Mouse (Mus musculus): ENCODE results near the gene Itsn1. TPM values are rescaled to one million over a fixed set of nuclear protein-coding genes. Genes with fewer than 3 reads are reported as not detected.

The Itsn1 gene
- total RNA-seq, 1 experiment from 2014 or later, result 74.9 TPM

- ATAC-seq (replicated peaks in 1 of 2; ENCODE audit: insufficient read depth in 1 of 2, low FRiP score in 2 of 2, low TSS enrichment in 1 of 2, low read depth in 1 of 2, poor library complexity in 2 of 2, severe bottlenecking in 2 of 2), result peak; percentile 90 to 96
These were observed 202.3 kb downstream of the Itsn1 start for GRCm38 (mm10) chr16:91931078-91932013.

DNA sequence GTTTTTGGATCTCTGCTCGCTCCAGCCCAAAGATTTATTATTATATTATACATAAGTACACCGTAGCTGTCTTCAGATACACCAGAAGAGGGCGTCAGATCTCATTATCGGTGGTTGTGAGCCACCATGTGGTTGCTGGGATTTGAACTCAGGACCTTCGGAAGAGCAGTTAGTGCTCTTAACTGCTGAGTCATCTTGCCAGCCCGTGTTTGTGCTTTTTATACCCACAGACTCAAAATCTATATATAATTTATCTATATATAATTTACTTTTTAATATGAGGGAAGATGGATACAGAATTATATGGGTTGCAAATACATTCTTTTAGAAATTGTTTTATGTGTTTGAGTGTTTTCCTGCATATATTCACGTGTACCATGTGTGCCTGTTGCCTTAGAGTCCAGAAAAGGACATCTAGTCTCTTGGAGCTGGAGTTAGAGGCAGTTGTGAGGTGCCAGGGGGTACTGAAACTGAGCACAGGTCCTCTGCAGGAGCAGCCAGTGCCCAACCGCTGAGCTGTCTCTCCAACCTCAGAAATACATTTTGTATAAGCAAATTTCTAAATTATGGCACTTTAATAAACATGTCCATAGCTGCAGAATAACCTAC is 203.1 kb downstream of the Itsn1 start:
- no peak for ATAC-seq (replicated peaks in 1 of 2; ENCODE audit: insufficient read depth in 1 of 2, low FRiP score in 2 of 2, low TSS enrichment in 1 of 2, low read depth in 1 of 2, poor library complexity in 2 of 2, severe bottlenecking in 2 of 2)

- peak; percentile 34 to 52 for ATAC-seq (replicated peaks in 1 of 2; ENCODE audit: insufficient read depth in 1 of 2, low FRiP score in 2 of 2, low TSS enrichment in 1 of 2, low read depth in 1 of 2, poor library complexity in 2 of 2, severe bottlenecking in 2 of 2)
These were observed 203.9 kb downstream of the Itsn1 start for GRCm38 (mm10) chr16:91932843-91933518.

- ATAC-seq (replicated peaks in 1 of 2; ENCODE audit: insufficient read depth in 1 of 2, low FRiP score in 2 of 2, low TSS enrichment in 1 of 2, low read depth in 1 of 2, poor library complexity in 2 of 2, severe bottlenecking in 2 of 2), result no peak
These were observed 206.0 kb downstream of the Itsn1 start for GRCm38 (mm10) chr16:91935108-91935507.

DNA sequence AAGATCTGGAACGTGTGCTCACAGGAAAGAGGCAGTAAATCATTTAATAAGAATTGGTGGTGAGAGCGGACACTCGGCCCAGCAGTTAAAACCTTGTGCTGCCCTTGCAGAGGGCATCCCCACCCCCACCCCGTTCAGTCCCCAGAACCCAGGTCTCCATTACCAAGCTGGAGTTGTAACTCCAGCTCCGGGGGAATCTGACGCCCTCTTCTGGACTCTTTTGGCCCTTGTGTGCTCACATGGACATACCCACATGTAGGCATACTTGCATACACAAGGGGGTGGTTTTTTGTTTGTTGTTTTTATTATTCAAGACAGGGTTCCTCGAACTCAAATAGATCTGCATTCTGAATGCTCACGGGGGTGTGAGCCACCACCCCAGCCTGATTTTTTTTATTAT is 206.6 kb downstream of the Itsn1 start:
- no peak for ATAC-seq (replicated peaks in 1 of 2; ENCODE audit: insufficient read depth in 1 of 2, low FRiP score in 2 of 2, low TSS enrichment in 1 of 2, low read depth in 1 of 2, poor library complexity in 2 of 2, severe bottlenecking in 2 of 2)

DNA sequence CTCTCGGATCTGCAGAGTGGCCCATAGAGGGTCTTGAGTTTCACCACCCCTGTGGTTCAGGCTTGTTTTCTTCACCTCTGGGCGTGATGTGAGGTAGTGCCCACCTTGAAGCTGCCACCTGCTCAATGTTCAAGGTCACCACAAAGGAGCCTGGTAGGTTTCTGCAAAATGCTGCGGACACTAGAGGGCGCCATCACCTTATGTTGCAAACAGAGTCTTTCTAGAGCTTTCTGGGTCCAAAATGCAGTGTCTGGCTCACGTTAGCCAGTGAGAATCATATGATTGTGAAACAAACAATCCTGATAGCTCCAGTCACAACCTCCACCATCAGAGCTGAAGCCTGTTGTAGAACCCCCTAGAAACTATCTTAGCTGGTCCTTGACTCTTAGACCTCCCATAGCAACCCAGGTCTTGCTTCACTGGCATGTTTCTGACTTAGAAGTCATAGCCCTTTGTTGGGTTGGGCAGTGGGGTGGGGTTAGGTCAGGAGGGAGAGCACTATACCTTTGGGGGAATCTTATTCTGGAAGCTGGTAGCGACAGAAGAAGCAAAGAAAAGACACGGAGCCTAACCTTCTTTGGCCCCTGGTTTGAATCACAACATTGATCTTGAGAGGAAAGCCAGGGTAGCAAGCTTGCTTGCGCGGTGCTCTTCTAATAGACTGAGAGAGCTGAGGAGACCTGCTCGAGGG is 207.4 kb downstream of the Itsn1 start:
- ATAC-seq (replicated peaks in 1 of 2; ENCODE audit: insufficient read depth in 1 of 2, low FRiP score in 2 of 2, low TSS enrichment in 1 of 2, low read depth in 1 of 2, poor library complexity in 2 of 2, severe bottlenecking in 2 of 2), result peak; percentile 56 to 57; a peak in 3 of 4 replicates

- no peak for ATAC-seq (replicated peaks in 1 of 2; ENCODE audit: insufficient read depth in 1 of 2, low FRiP score in 2 of 2, low TSS enrichment in 1 of 2, low read depth in 1 of 2, poor library complexity in 2 of 2, severe bottlenecking in 2 of 2)
These were observed 208.2 kb downstream of the Itsn1 start for GRCm38 (mm10) chr16:91937281-91937680.

DNA sequence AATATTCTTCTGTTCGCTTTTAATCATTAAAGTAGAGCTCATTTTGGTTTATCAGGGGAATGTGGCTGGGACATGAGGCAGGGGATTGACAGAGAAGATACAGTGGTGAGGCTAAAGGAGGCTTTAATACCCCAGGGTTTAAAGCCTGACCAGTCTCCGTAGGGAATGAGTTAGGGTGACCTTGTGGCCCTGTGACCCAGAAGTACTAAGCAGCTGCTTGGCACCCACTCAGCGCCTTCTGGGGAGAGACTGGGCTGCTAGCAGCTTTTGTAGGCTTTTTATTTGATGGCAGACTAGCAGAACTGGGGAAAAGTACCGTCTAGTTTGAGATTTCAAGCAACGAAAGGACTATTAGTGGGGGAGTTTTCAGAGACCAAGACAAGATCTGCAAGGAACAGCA is 209.1 kb downstream of the Itsn1 start:
- no peak for ATAC-seq (replicated peaks in 1 of 2; ENCODE audit: insufficient read depth in 1 of 2, low FRiP score in 2 of 2, low TSS enrichment in 1 of 2, low read depth in 1 of 2, poor library complexity in 2 of 2, severe bottlenecking in 2 of 2)

- no peak for ATAC-seq (replicated peaks in 1 of 2; ENCODE audit: insufficient read depth in 1 of 2, low FRiP score in 2 of 2, low TSS enrichment in 1 of 2, low read depth in 1 of 2, poor library complexity in 2 of 2, severe bottlenecking in 2 of 2)
These were observed 211.6 kb downstream of the Itsn1 start for GRCm38 (mm10) chr16:91940726-91941125.

DNA sequence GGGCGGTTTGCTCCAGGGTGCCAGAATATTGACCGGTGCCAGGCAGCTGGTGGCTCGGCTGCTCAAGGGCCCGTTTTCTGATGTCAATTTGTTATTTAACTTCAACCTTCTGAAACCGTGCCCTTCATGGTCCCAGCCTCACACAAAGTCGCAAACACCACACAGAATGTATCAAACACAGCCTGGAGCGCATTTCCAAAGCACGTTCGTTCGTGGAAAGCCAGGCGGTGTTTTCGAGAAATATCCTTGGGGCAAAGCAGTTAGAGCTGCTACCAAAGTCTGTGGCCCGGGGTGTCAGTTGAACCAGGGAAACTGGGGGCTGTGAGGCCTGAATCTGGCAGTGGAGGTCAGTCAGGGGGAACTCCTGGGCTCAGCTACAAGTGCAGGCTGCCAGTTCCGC is 213.1 kb downstream of the Itsn1 start:
- ATAC-seq (replicated peaks in 1 of 2; ENCODE audit: insufficient read depth in 1 of 2, low FRiP score in 2 of 2, low TSS enrichment in 1 of 2, low read depth in 1 of 2, poor library complexity in 2 of 2, severe bottlenecking in 2 of 2), result no peak

DNA sequence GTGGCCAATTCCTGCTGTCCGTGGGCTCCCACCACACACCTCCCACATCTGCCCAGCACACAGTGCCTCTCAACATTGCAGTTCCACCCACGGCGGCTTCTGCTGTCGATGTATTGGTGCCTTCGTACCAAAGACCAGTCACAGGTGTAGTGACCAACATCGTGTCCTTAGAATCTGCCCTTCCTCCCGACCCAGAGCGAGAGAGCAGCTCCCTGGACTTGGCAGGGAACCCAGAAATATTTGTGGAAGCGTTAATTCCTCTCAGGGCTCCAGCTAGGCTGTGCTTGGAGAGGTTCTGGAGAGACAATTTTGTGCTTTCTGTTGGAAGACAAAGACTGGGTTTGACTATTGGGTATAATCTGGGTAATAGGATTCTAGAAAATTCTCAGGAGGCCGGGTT is 217.2 kb downstream of the Itsn1 start:
- ATAC-seq (replicated peaks in 1 of 2; ENCODE audit: insufficient read depth in 1 of 2, low FRiP score in 2 of 2, low TSS enrichment in 1 of 2, low read depth in 1 of 2, poor library complexity in 2 of 2, severe bottlenecking in 2 of 2), result no peak

DNA sequence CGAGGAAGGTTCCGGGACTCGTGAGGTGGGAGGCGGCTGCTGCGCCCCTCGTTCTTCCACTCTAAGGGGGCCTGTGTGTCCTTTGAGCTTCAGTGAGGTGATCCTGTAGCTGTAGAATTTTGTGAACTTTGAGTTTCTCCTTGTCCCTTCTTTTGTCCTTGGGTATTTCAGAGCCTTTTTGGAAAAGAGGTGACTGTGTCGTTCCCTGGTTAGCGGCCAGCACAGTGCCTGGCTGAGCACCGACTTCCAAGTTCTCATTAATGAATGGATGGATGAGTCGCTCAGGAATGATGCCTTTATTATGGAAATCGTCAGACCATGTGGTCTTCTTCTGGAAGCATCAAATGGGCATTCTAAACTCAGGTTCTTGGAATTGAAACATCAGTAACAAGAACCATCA is 218.0 kb downstream of the Itsn1 start:
- no peak for ATAC-seq (replicated peaks in 1 of 2; ENCODE audit: insufficient read depth in 1 of 2, low FRiP score in 2 of 2, low TSS enrichment in 1 of 2, low read depth in 1 of 2, poor library complexity in 2 of 2, severe bottlenecking in 2 of 2)

DNA sequence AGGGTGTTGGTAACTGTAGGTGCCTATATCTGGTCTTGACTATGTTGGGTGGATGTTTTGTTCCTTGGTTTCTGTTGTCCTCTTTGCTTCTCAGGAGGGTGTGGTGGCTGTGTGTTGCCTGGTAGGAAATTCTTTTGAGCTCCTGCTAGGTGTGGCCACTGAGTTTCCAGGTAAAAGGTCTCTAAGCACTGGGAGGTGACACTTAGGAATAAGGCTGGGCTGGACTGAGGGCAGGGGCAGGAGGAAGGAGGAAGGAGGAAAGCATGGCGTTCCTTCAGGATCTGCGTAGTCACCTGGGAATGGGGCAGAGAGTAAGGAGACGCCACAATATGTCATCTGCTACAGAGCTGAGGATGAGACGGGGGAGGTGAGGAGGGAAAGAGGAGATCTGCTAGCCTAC is 224.9 kb downstream of the Itsn1 start:
- no peak; a peak in 1 of 4 replicates for ATAC-seq (replicated peaks in 1 of 2; ENCODE audit: insufficient read depth in 1 of 2, low FRiP score in 2 of 2, low TSS enrichment in 1 of 2, low read depth in 1 of 2, poor library complexity in 2 of 2, severe bottlenecking in 2 of 2)

- no peak for ATAC-seq (replicated peaks in 1 of 2; ENCODE audit: insufficient read depth in 1 of 2, low FRiP score in 2 of 2, low TSS enrichment in 1 of 2, low read depth in 1 of 2, poor library complexity in 2 of 2, severe bottlenecking in 2 of 2)
These were observed 225.7 kb downstream of the Itsn1 start for GRCm38 (mm10) chr16:91954766-91955165.

- 0 out of 4 replicates have a peak, but pooled peaks of 1 of the 2 experiments have one; percentile 47 for ATAC-seq (replicated peaks in 1 of 2; ENCODE audit: insufficient read depth in 1 of 2, low FRiP score in 2 of 2, low TSS enrichment in 1 of 2, low read depth in 1 of 2, poor library complexity in 2 of 2, severe bottlenecking in 2 of 2)
These were observed 233.3 kb downstream of the Itsn1 start for GRCm38 (mm10) chr16:91962204-91962893.

GRCm38 (mm10) chr16:91962894-91963555 is 233.9 kb downstream of the Itsn1 start:
- ATAC-seq (replicated peaks in 1 of 2; ENCODE audit: insufficient read depth in 1 of 2, low FRiP score in 2 of 2, low TSS enrichment in 1 of 2, low read depth in 1 of 2, poor library complexity in 2 of 2, severe bottlenecking in 2 of 2), result no peak

DNA sequence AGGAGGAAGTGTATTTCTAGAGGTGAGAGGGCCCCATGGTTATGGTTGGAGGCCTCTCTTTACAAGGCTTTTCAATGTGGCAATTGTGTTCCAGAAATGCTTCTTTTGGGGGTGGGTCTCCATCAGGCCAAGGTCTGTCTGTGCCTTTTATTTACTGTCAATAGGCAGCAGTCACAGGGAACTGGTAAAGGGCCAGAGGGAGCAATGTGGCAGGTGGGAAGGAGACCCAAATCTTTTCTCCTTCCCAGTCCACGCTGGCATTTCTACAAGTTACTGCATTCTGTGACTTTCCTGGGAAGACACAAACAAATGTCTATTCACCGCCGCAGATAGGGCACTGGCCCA is 234.4 kb downstream of the Itsn1 start:
- ATAC-seq (replicated peaks in 1 of 2; ENCODE audit: insufficient read depth in 1 of 2, low FRiP score in 2 of 2, low TSS enrichment in 1 of 2, low read depth in 1 of 2, poor library complexity in 2 of 2, severe bottlenecking in 2 of 2), result no peak

All from hematopoietic stem cell, adult 5-6 weeks (primary cell).